Mouse (Mus musculus): ENCODE data around the gene Vmn1r198. TPM values are rescaled to one million over a fixed set of nuclear protein-coding genes. Genes with fewer than 3 reads are reported as not detected.

The Vmn1r198 gene
- polyA plus RNA-seq (2014; fragmentation: Illumina TruSeq; extraction: RNeasy Lipid Tissue Mini Kit (QIAGEN cat#74804)) = not detected

GRCm38 (mm10) chr13:22350064-22350463 lies at the start of gene Vmn1r198:
Vmn1r198 (plus strand) TSS chr13:22350364.

GRCm38 (mm10) chr13:22324289-22324688 lies 25.9 kb upstream of the Vmn1r198 start, which contains the start of gene Vmn1r197:
Vmn1r197 (plus strand) TSS chr13:22324589.

GRCm38 (mm10) chr13:22379518-22379917 lies 29.4 kb downstream of the Vmn1r198 start, which contains the start of gene Vmn1r199:
Vmn1r199 (plus strand) TSS chr13:22379818.

GRCm38 (mm10) chr13:22390073-22390472 lies 39.9 kb downstream of the Vmn1r198 start, which contains the start of gene Vmn1r200:
Vmn1r200 (plus strand) TSS chr13:22390373.

Other genes with a start within 250 kb of the Vmn1r198 start
- not detected for gene Vmn1r189, start 244.5 kb upstream of the Vmn1r198 start, polyA plus RNA-seq (2014; fragmentation: Illumina TruSeq; extraction: RNeasy Lipid Tissue Mini Kit (QIAGEN cat#74804))
- not detected for gene Vmn1r191, start 166.4 kb upstream of the Vmn1r198 start, polyA plus RNA-seq (2014; fragmentation: Illumina TruSeq; extraction: RNeasy Lipid Tissue Mini Kit (QIAGEN cat#74804))
- not detected for gene Vmn1r192, start 159.2 kb upstream of the Vmn1r198 start, polyA plus RNA-seq (2014; fragmentation: Illumina TruSeq; extraction: RNeasy Lipid Tissue Mini Kit (QIAGEN cat#74804))
- gene Vmn1r193, start 127.2 kb upstream of the Vmn1r198 start, polyA plus RNA-seq (2014; fragmentation: Illumina TruSeq; extraction: RNeasy Lipid Tissue Mini Kit (QIAGEN cat#74804)) = not detected
- gene Vmn1r194, start 106.1 kb upstream of the Vmn1r198 start, polyA plus RNA-seq (2014; fragmentation: Illumina TruSeq; extraction: RNeasy Lipid Tissue Mini Kit (QIAGEN cat#74804)) = not detected
- gene Vmn1r195, start 79.8 kb upstream of the Vmn1r198 start, polyA plus RNA-seq (2014; fragmentation: Illumina TruSeq; extraction: RNeasy Lipid Tissue Mini Kit (QIAGEN cat#74804)) = not detected
- not detected for gene Vmn1r196, start 60.4 kb upstream of the Vmn1r198 start, polyA plus RNA-seq (2014; fragmentation: Illumina TruSeq; extraction: RNeasy Lipid Tissue Mini Kit (QIAGEN cat#74804))
- not detected for gene Vmn1r197, start 25.8 kb upstream of the Vmn1r198 start, polyA plus RNA-seq (2014; fragmentation: Illumina TruSeq; extraction: RNeasy Lipid Tissue Mini Kit (QIAGEN cat#74804))
- not detected for gene Vmn1r199, start 29.5 kb downstream of the Vmn1r198 start, polyA plus RNA-seq (2014; fragmentation: Illumina TruSeq; extraction: RNeasy Lipid Tissue Mini Kit (QIAGEN cat#74804))
- not detected for gene Vmn1r200, start 40.0 kb downstream of the Vmn1r198 start, polyA plus RNA-seq (2014; fragmentation: Illumina TruSeq; extraction: RNeasy Lipid Tissue Mini Kit (QIAGEN cat#74804))
- not detected for gene Vmn1r201, start 121.6 kb downstream of the Vmn1r198 start, polyA plus RNA-seq (2014; fragmentation: Illumina TruSeq; extraction: RNeasy Lipid Tissue Mini Kit (QIAGEN cat#74804))
- not detected for gene Vmn1r202, start 155.0 kb downstream of the Vmn1r198 start, polyA plus RNA-seq (2014; fragmentation: Illumina TruSeq; extraction: RNeasy Lipid Tissue Mini Kit (QIAGEN cat#74804))
- gene Vmn1r203, start 167.8 kb downstream of the Vmn1r198 start, polyA plus RNA-seq (2014; fragmentation: Illumina TruSeq; extraction: RNeasy Lipid Tissue Mini Kit (QIAGEN cat#74804)) = not detected
- not detected for gene Vmn1r204, start 202.8 kb downstream of the Vmn1r198 start, polyA plus RNA-seq (2014; fragmentation: Illumina TruSeq; extraction: RNeasy Lipid Tissue Mini Kit (QIAGEN cat#74804))
- gene Vmn1r205, start 242.6 kb downstream of the Vmn1r198 start, polyA plus RNA-seq (2014; fragmentation: Illumina TruSeq; extraction: RNeasy Lipid Tissue Mini Kit (QIAGEN cat#74804)) = not detected